Mouse (Mus musculus) hindbrain, embryonic 11.5 days (tissue): ENCODE results near the gene Cyth3. TPM values are rescaled to one million over a fixed set of nuclear protein-coding genes. Genes with fewer than 3 reads are reported as not detected.
A peak's percentile ranks its signal among the peaks of the same experiment; 100 is the strongest.

Experiments used
- ATAC-seq: fragments of 200-750 bp; cut with Nextera tagmentation; 2 replicates; pipeline ENCODE4 v1.8.0; 2017; ENCODE audit warnings: mild to moderate bottlenecking, moderate TSS enrichment, moderate library complexity; ENCODE audit not compliant: low FRiP score
- DNase-seq: peaks from one replicate; pipeline ENCODE4 v3.0.0-alpha.2; 2015; ENCODE audit warnings: low spot score
- H3K27ac ChIP-seq: fragments of 300-500 bp; sonication (generic); 2 replicates; pipeline ENCODE4 v1.5.1; 2014; ENCODE audit warnings: mild to moderate bottlenecking, low read depth, low read length
- H3K27me3 ChIP-seq: fragments of 300-500 bp; sonication (generic); 2 replicates; pipeline ENCODE4 v1.6.1; 2014; ENCODE audit warnings: mild to moderate bottlenecking, low read length, moderate library complexity, mixed read lengths; ENCODE audit not compliant: control insufficient read depth, insufficient read depth
- H3K36me3 ChIP-seq: fragments of 300-500 bp; sonication (generic); 2 replicates; pipeline ENCODE4 v1.6.1; 2014; ENCODE audit warnings: mild to moderate bottlenecking, low read length, moderate library complexity, mixed read lengths; ENCODE audit not compliant: control insufficient read depth, insufficient read depth
- H3K4me1 ChIP-seq: fragments of 300-500 bp; sonication (generic); replicated peaks from 2 replicates; pipeline ENCODE4 v1.6.1; 2014; ENCODE audit warnings: low read length, mixed read lengths; ENCODE audit not compliant: control insufficient read depth, insufficient read depth
- H3K4me2 ChIP-seq: fragments of 300-500 bp; sonication (generic); replicated peaks from 2 replicates; pipeline ENCODE4 v1.6.1; 2014; ENCODE audit warnings: mild to moderate bottlenecking, low read depth, low read length
- H3K4me3 ChIP-seq: fragments of 300-500 bp; sonication (generic); 2 replicates; pipeline ENCODE4 v1.5.1; 2014; ENCODE audit warnings: low read depth, low read length
- H3K9ac ChIP-seq: fragments of 300-500 bp; sonication (generic); 2 replicates; pipeline ENCODE4 v1.6.1; 2014; ENCODE audit warnings: low read depth, low read length
- H3K9me3 ChIP-seq: fragments of 300-500 bp; sonication (generic); 2 replicates; pipeline ENCODE4 v1.6.1; 2016; ENCODE audit warnings: low read length; ENCODE audit not compliant: control insufficient read depth
- WGBS: fragments of 180-500 bp; shearing (Covaris S2); extraction: QIAGEN DNeasy Blood & Tissue Kit; methylation state at CpG from one replicate; pipeline ENCODE4 v1.1.7; 2014; 5-methylcytosine and 5-hydroxymethylcytosine counted together
- polyA plus RNA-seq: library from polyadenylated mRNA; unstranded; fragments of >200 nt; fragmentation: Nextera tagmentation; extraction: Ambion mirVana; gene quantifications from 2 replicates; pipeline ENCODE4 v1.2.1, GENCODE M21; 2014

Cyth3 gene
- polyA plus RNA-seq, 1 experiment from 2014 or later: 30.3 TPM

DNA sequence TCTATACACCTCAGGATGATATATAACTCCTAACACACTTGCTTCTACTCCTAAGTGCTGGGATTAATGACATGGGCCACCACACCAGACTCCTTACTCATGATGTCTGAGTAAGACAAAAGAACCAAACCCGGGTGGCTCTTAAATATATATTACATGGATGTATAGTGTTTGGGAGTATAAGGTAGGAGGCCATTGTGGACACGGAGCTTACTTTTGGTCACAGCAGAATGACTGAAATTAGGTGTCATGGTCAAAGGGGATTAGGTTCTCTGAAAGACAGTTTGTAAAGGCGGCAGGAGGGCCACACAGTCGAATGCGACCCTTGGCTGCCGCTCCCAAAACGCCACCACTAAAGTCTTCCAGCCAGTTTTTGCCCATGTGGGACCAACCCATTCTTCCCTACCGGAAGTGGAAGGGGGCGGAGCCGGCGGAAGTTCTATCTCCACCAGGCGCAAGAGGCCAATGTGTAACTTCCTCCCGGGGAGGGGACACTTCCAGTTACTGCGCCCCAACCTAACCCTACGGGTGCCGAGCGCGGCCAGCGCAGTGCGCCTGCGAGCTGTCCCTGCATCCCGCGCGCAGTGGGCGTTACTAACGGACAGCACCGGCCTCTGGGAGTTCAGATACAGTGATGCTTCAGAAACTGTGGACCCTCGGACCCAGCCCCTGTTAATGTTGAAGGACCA, 135.7 kb downstream of the Cyth3 start:
- H3K9ac ChIP-seq: peak overlapping the region; percentile 52
- no peaks in the 10 kb centered on the region for H3K4me1 ChIP-seq
- WGBS: 25% methylated on average over 28 of the region's 28 CpGs
- no peaks in the 10 kb centered on the region for H3K27me3 ChIP-seq
- ATAC-seq (peak; percentile 93), DNase-seq (peak; percentile 85)
- H3K4me2 ChIP-seq: peak overlapping the region; percentile 51
- H3K9me3 ChIP-seq: no peaks in the 10 kb centered on the region
- no peaks in the 10 kb centered on the region for H3K36me3 ChIP-seq
- peak overlapping the region; percentile 40 for H3K4me3 ChIP-seq
- H3K27ac ChIP-seq: no peak overlapping the region

GRCm38 (mm10) chr5:143759554-143759953, 137.3 kb downstream of the Cyth3 start:
- no peaks in the 10 kb centered on the region for H3K9me3 ChIP-seq
- no peaks in the 10 kb centered on the region for H3K4me1 ChIP-seq
- DNase-seq (no peak), ATAC-seq (no peak)
- no peak overlapping the region for H3K9ac ChIP-seq
- no peak overlapping the region for H3K27ac ChIP-seq
- 89% methylated on average over 8 of the region's 8 CpGs for WGBS
- no peak overlapping the region for H3K4me2 ChIP-seq
- no peaks in the 10 kb centered on the region for H3K27me3 ChIP-seq
- H3K36me3 ChIP-seq: no peaks in the 10 kb centered on the region
- no peak overlapping the region for H3K4me3 ChIP-seq

Other genes starting within 250 kb of the Cyth3 start
- 189 and 202 TPM in 2 replicates for gene Kdelr2, start 218.6 kb upstream of the Cyth3 start, polyA plus RNA-seq
- 10.2 and 12.2 TPM in 2 replicates for gene Daglb, start 157.9 kb upstream of the Cyth3 start, polyA plus RNA-seq
- 471 and 512 TPM in 2 replicates for gene Rac1, start 94.4 kb upstream of the Cyth3 start, polyA plus RNA-seq
- gene Usp42, start 109.8 kb downstream of the Cyth3 start, polyA plus RNA-seq: 29.6 and 30.9 TPM in 2 replicates
- gene Eif2ak1, start 195.3 kb downstream of the Cyth3 start, polyA plus RNA-seq: 51.4 and 55.2 TPM in 2 replicates